Mouse (Mus musculus) yolk sac, embryonic 10.5 days (tissue): ENCODE measurements around the gene Grcc10.
A peak's percentile ranks its signal among the peaks of the same experiment; 100 is the strongest.

ENCODE experiments used
- DNase-seq: peaks from one replicate; pipeline ENCODE4 v3.0.0-alpha.2; 2017; ENCODE audit warnings: low spot score

Gene Grcc10

DNA sequence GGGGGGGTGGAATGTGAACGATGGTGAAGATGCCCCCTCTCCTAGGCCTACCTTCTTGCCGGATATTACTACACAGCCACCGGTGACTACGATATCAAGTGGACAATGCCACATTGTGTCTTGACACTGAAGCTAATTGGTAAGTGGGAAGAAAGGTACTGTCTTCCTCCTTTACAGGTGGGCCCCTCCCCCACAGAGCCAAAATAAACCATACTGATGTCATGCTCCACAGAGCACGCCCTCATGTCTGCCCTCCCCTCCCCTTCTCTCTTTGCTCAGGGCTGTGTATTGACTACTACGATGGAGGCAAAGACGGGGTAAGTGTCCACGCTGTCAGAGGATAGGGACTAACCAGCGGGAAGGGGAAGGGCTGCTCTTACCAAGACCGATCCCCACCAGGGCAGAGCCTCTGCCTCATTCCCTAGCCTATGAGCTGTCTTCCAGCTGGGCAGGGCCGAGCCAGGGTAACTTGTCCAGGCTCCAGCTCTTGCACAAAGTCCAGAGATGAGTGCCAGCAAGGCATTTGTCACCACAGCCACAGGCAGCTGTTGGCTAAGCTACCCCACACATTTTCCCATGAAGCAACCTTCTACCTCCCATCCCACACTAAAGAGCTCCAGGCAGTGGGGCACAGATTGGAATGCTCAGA, 41.1 kb downstream of the Grcc10 start:
- DNase-seq, result no peak

DNA sequence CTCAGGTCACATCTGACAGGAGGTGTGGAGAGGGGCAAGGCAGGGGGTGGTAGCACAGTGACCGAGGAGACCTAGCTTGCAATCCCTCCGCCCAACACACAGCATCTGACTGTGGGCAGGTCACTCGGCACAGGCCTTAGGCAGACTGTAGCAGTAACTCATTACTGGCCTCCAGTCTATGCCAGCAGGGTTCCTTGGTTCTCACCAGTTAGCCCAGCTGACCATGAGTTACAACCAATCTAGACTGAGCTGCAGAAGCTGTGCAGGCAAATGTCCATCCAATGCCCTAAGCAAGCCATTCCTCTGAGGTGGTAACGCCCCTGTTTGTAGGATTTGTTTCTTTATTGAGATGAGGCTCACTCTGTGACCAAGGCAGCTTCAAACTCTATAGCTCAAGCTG, 41.8 kb downstream of the Grcc10 start:
- DNase-seq, result no peak

DNA sequence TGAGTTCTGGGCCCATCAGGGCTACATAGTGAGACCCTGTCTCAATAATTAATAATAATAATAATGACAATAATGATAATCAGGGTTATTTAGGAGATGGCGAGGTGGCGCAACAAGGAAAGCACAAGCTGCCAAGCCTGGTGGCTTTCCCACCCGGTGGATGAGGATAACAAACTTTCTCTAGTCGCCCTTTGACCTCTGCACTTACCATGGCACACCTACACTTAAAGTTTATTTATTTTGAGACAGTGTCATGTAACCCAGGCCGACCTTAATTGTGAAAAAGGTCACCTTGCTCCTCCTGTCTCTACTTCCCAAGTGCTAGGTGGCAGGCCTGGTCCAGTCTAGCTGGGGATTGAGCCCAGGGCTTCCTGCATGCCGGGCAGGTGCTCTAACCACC, 42.4 kb downstream of the Grcc10 start:
- no peak for DNase-seq

- DNase-seq, result no peak
These were observed 44.6 kb downstream of the Grcc10 start for GRCm38 (mm10) chr6:124696441-124697150.

DNA sequence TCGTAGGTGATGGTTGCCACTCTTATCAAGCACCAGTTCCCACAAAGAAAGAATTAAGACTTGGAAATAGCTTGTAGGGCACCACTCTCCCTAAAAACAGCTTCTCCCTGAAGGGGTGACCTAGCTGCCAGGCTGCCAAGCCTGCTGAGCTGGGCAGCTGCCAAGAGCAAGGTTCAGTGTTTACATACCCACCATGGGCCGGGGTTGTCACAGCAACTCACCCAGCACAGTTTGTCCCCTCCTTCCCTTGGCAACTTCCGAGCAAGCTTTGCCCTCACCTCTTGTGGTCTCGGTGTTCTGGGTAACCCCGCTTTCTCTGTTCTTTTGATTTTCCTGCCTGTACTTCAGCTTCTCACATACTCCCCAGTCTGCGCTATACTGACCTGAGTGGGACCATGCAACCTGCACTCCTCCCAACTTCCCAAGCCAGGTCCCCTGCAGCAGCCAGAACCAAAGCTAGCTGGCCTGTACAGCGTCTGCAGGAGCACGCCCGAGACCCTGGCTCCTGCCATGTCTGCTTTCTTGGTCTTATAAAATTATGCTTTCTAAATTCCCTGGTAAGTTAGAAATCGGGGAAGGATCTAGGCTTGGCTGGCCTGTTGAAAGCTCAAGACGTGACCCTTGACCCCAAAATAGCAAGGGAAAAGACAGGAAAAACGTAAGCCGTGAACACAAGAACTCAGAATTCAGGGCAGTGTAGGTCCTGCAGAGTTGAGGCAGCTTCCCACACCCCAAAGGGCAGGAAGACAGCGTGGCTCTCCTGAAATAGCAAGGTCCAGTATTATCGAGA, 46.8 kb downstream of the Grcc10 start:
- DNase-seq, result no peak

DNA sequence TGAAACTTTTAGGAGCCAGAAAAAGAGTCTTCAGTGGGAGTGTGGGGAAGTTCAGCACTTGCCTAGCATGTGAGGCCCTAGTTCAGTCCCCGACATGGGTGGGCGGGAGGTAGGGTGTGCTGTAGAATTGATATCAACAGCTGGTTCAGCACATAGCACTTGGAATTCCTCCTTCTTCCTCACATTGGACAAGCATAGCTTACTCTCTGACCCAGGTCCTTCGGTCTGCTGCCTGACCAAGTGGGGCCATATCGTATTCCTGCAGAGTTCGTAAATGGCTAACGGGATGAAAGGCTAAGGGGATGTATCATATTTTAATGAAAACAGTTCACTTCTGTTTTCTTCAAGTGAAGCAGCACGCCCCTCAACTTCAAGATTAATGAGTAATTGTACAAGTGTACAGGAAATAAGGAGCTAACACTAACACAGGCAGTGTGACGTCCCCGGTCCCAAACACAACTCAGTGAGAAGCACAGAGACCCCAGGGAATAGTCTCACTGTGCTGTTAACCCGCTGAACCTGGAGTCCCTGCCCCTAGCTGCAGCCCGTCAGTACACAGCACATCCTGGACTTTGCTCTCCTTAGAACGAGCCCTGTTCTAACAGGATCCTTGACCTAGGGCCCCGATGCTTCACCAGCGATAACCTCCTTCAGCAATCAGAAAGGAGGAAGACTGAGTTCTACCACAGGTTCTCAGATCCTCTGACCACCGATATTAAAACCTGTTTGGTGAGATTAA, 47.8 kb downstream of the Grcc10 start:
- peak; percentile 81 for DNase-seq

DNA sequence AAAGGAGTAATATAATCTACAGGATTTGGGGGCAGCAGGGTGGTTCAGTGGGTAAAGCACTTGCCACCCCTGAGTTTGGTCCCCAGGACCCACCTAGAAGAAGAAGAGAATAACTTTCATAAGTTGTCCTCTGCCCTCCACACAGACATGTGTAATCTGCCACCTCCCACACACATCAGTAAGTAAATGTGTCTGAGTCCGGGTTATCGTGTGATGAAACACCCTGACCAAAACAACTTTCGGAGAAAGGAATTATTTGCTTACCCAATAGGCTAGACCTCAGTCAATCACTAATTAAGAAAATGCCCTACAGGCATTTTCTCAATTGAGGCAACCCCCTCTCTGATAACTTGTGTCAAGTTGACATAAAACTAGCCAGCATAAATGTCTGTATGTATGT, 50.7 kb downstream of the Grcc10 start:
- no peak for DNase-seq
